Mouse (Mus musculus): ENCODE results near the gene Ccdc85c.

GRCm38 (mm10) chr12:108179321-108180266, 95.6 kb downstream of the Ccdc85c start, which contains the start of gene Ccnk:
- TF ChIP-seq CTCF (IDR thresholded peaks at IDR 0.05; ENCODE audit: borderline replicate concordance, insufficient read depth, low read depth, low read length) (no peak), POLR2A (IDR thresholded peaks at IDR 0.05; ENCODE audit: borderline replicate concordance, insufficient read depth, low read length) (peak; percentile 95)

Measured in cerebellum, adult 2 months (tissue).